Mouse (Mus musculus) urinary bladder, adult 2 months (tissue): ENCODE data around the gene P4htm. TPM values are rescaled to one million over a fixed set of nuclear protein-coding genes. Genes with fewer than 3 reads are reported as not detected.

Source experiments
- DNase-seq: peaks from one replicate; pipeline ENCODE4 v3.0.0; 2022; ENCODE audit warnings: low spot score
- polyA plus RNA-seq: library from polyadenylated mRNA; depleted of rRNA; stranded (reverse); fragments of >200 nt; gene quantifications from 2 replicates; pipeline ENCODE4 v1.2.3, GENCODE M21; 2012; rRNA removed

The P4htm gene
- polyA plus RNA-seq, 1 experiment, result 21.6 TPM

DNA sequence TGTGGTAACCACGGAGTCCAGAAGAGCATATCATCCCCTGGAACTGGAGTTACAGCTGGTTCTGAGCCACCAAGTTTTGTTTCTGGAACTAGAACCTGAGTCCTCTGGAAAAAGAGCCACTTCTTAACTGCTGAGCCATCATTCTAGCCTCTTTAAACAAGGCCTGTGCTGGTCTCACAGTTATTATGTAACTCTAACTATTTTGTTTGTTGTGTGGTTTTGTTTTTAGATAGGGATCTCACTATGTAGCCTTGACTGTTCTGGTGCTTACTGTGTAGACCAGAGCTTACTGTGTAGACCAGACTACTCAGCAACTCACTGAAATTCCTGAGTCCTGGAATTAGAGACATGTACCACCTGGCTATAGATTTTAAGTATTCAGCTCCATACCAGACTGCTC lies 50.6 kb downstream of the P4htm start:
- DNase-seq, result no peak

GRCm38 (mm10) chr9:108545986-108546385 lies 51.5 kb downstream of the P4htm start:
- DNase-seq, result no peak

DNA sequence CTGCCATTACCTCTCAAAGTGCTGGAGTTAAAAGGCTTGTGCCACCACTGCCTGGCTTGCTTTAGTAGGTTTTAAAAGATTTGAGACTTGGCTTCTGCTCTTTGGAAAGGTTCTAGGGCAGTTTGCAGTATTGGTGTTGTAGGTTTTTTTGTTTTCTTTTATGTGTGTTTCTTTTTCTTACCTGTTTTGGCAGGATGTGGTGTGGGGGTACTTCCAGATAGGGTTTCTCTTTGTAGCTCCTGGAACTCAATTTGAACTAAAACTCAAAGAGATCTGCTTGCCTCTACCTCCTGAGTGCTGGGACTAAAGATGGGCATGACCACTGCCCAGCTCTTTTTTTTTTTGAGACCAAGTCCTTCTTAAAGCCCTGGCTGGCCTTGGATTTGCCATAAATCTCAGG lies 56.6 kb downstream of the P4htm start:
- DNase-seq, result no peak

DNA sequence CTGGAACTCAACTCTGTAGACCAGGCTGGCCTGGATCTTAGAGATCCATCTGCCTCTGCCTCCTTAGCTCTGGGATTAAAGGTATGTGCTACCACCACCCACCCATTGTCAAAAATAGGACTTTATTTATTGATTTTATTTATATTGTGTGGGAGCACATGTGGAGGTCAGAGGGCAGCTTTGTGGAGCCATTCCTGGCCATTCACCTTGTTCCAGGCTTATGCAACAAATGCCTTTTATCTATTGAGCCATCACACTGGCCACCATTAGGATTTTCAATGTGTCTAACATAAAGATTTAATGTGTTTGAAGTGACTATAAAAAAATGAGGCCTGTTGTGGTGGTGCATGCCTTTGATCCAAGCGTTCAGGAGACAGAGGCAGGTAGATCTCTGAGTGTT lies 66.0 kb downstream of the P4htm start:
- no peak for DNase-seq

DNA sequence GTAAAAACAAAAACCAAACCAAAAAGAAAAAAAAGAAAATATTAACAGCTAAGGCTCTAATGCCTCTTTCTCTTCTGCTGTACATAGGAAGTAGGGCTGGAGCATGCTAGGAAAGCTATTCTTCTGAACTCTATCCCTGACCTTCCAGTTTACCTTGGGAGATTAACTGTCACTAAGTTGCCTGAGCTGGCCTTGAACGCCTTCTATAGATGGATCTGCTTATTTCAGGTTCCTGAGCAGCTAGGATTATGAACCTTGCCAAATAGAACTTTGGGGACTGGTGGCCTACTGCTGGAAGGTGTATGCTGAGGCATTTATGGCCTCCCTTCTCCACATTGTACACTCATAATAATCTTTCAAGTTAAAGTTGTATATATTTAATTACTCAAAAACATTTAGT lies 66.5 kb downstream of the P4htm start:
- no peak for DNase-seq

Other genes with a start within 250 kb of the P4htm start
- 64.1 and 77.6 TPM in 2 replicates for gene Usp4, start 249.8 kb downstream of the P4htm start, polyA plus RNA-seq
- 0.22 and 0.39 TPM in 2 replicates for gene 1700102P08Rik, start 204.9 kb downstream of the P4htm start, polyA plus RNA-seq
- 0.06 TPM in 2 replicates for gene Ccdc36, start 169.2 kb downstream of the P4htm start, polyA plus RNA-seq
- gene BC048562, start 161.2 kb downstream of the P4htm start, polyA plus RNA-seq, result not detected in 2 replicates
- gene Ccdc71, start 137.1 kb downstream of the P4htm start, polyA plus RNA-seq, result 24.5 and 25.9 TPM in 2 replicates
- gene Klhdc8b, start 136.1 kb downstream of the P4htm start, polyA plus RNA-seq, result 83.4 and 103 TPM in 2 replicates
- gene Lamb2, start 117.9 kb downstream of the P4htm start, polyA plus RNA-seq, result 147 and 181 TPM in 2 replicates
- gene Usp19, start 107.1 kb downstream of the P4htm start, polyA plus RNA-seq, result 133 and 144 TPM in 2 replicates
- gene Qars, start 90.0 kb downstream of the P4htm start, polyA plus RNA-seq, result 145 and 162 TPM in 2 replicates
- 81.8 and 89.8 TPM in 2 replicates for gene Qrich1, start 80.9 kb downstream of the P4htm start, polyA plus RNA-seq
- 93.9 and 106 TPM in 2 replicates for gene Impdh2, start 37.4 kb downstream of the P4htm start, polyA plus RNA-seq
- gene Ndufaf3, start 30.2 kb downstream of the P4htm start, polyA plus RNA-seq, result 26.2 and 33.6 TPM in 2 replicates
- gene Dalrd3, start 27.8 kb downstream of the P4htm start, polyA plus RNA-seq, result 120 and 184 TPM in 2 replicates
- 48.9 and 59.1 TPM in 2 replicates for gene Wdr6, start 18.9 kb downstream of the P4htm start, polyA plus RNA-seq
- 41.1 and 46.2 TPM in 2 replicates for gene Arih2, start 51.7 kb upstream of the P4htm start, polyA plus RNA-seq
- 28.1 and 29.4 TPM in 2 replicates for gene Slc25a20, start 64.4 kb upstream of the P4htm start, polyA plus RNA-seq
- 24.5 and 31.8 TPM in 2 replicates for gene Prkar2a, start 91.6 kb upstream of the P4htm start, polyA plus RNA-seq
- 77.3 and 97.8 TPM in 2 replicates for gene Ip6k2, start 186.1 kb upstream of the P4htm start, polyA plus RNA-seq
- gene Nckipsd, start 210.7 kb upstream of the P4htm start, polyA plus RNA-seq, result 10.2 and 11.7 TPM in 2 replicates
- 0.19 and 0.23 TPM in 2 replicates for gene Celsr3, start 228.7 kb upstream of the P4htm start, polyA plus RNA-seq